In the genomic region with DNA sequence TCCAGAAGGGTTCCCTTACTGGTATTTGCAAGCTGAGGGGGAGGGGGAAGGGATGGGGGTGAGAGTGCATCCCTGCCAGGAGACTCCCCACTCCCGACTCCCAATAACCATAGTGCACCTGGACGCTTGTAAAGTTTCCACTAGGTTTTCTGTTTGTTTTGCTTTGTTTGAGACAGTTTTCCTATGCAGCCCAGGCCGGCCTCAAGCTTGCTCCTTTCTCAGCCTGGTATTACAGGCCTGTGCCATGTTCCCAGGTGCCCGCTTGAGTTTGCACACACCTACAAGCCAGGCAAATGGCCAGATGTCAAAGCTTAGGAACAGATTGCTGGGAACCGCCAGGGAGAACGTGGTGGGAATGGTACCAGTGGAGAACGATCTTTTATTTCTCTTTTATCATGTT, we compare ENCODE assay signal across 9 mouse cellular contexts. TPM values are rescaled to one million over a fixed set of nuclear protein-coding genes. Genes with fewer than 3 reads are reported as not detected.
DNase-seq lines count a peak whose midpoint lies in the region; ATAC-seq lines count a peak whose summit lies in the region.
"Had no signal": no experiment of that assay in that cellular context is flagged by ENCODE, and none has a peak within 500 bp of the region (broad histone marks: within the 10 kb centered on the region; RNA-seq: fewer than 3 reads in every experiment).

No protein-coding gene starts in this region.

- DNase-seq in kidney, postnatal 14 days, result no peak
- no peak for DNase-seq in embryonic facial prominence, embryonic 14.5 days (ENCODE audit: low spot score)
- peak; percentile 36 for DNase-seq in limb, embryonic 10.5 days (ENCODE audit: low spot score)
- no peak for DNase-seq in neural tube, embryonic 11.5 days (ENCODE audit: low spot score)
- DNase-seq in urinary bladder, postnatal 36 days (ENCODE audit: low spot score in 2 of 2), result no peak
- DNase-seq in spleen, adult 18-20 months, result no peak
- no peak for DNase-seq in layer of hippocampus, adult 11-12 months (ENCODE audit: low spot score)

- no peak overlapping the region for H3K27ac ChIP-seq in kidney, embryonic 14.5 days (ENCODE audit: low read depth, low read length)
- peak overlapping the region; percentile 94 for H3K27ac ChIP-seq in embryonic facial prominence, embryonic 14.5 days (replicated peaks; ENCODE audit: low read depth, low read length)
- peak overlapping the region; percentile 93 for H3K27ac ChIP-seq in limb, embryonic 10.5 days
- no peak overlapping the region for H3K27ac ChIP-seq in neural tube, embryonic 11.5 days (ENCODE audit: low read depth, low read length)

- H3K36me3 ChIP-seq in kidney, embryonic 14.5 days (ENCODE audit: control insufficient read depth, insufficient read depth, low read length), result no peaks in the 10 kb centered on the region
- no peaks in the 10 kb centered on the region for H3K36me3 ChIP-seq in embryonic facial prominence, embryonic 14.5 days (ENCODE audit: control insufficient read depth, insufficient read depth, low read length)
- H3K36me3 ChIP-seq in limb, embryonic 10.5 days, result peaks cover 3% of the 10 kb centered on the region; the same call in 1 of the 2 replicates
- no peaks in the 10 kb centered on the region for H3K36me3 ChIP-seq in neural tube, embryonic 11.5 days (ENCODE audit: control insufficient read depth, insufficient read depth, low read length)

- ATAC-seq in kidney, embryonic 14.5 days (ENCODE audit: low FRiP score, low TSS enrichment), result no peak
- no peak for ATAC-seq in embryonic facial prominence, embryonic 14.5 days (ENCODE audit: low read depth)
- ATAC-seq in neural tube, embryonic 11.5 days (ENCODE audit: insufficient read depth, low FRiP score, low TSS enrichment), result no peak

- H3K9me3 ChIP-seq in kidney, embryonic 14.5 days (ENCODE audit: control insufficient read depth, low read length), result no peaks in the 10 kb centered on the region
- H3K9me3 ChIP-seq in embryonic facial prominence, embryonic 14.5 days (ENCODE audit: control insufficient read depth, low read length), result no peaks in the 10 kb centered on the region
- H3K9me3 ChIP-seq in limb, embryonic 10.5 days (replicated peaks), result no peaks in the 10 kb centered on the region
- no peaks in the 10 kb centered on the region for H3K9me3 ChIP-seq in neural tube, embryonic 11.5 days (ENCODE audit: control insufficient read depth, low read length)
- H3K9me3 ChIP-seq: megakaryocyte, embryonic 14.5 days had no signal

- H3K4me3 ChIP-seq in kidney, embryonic 14.5 days (ENCODE audit: low read length), result peak overlapping the region; percentile 58; the same call in 1 of the 2 replicates
- peak overlapping the region; percentile 69 for H3K4me3 ChIP-seq in embryonic facial prominence, embryonic 14.5 days (ENCODE audit: low read depth, low read length)
- H3K4me3 ChIP-seq in limb, embryonic 10.5 days, result peak overlapping the region; percentile 74
- peak overlapping the region; percentile 64 for H3K4me3 ChIP-seq in neural tube, embryonic 11.5 days (ENCODE audit: low read depth, low read length)

- peaks cover 20% of the 10 kb centered on the region for H3K4me1 ChIP-seq in kidney, embryonic 14.5 days (ENCODE audit: control insufficient read depth, insufficient read depth, low read length)
- peaks cover 13% of the 10 kb centered on the region for H3K4me1 ChIP-seq in embryonic facial prominence, embryonic 14.5 days (ENCODE audit: control insufficient read depth, insufficient read depth, low read length)
- peaks cover 29% of the 10 kb centered on the region for H3K4me1 ChIP-seq in limb, embryonic 10.5 days
- peaks cover 3% of the 10 kb centered on the region; the same call in 1 of the 2 replicates for H3K4me1 ChIP-seq in neural tube, embryonic 11.5 days (ENCODE audit: control insufficient read depth, insufficient read depth, low read length)

- H3K27me3 ChIP-seq in kidney, embryonic 14.5 days (ENCODE audit: control insufficient read depth, insufficient read depth, low read length), result peaks cover 10% of the 10 kb centered on the region; the same call in 1 of the 2 replicates
- 0 out of 2 replicates have a peak, but pooled peaks cover 6% of the 10 kb centered on the region for H3K27me3 ChIP-seq in embryonic facial prominence, embryonic 14.5 days (replicated peaks; ENCODE audit: control insufficient read depth, insufficient read depth, low read length)
- H3K27me3 ChIP-seq in limb, embryonic 10.5 days (ENCODE audit: low read depth, poor library complexity, severe bottlenecking), result peaks cover 33% of the 10 kb centered on the region
- 0 out of 2 replicates have a peak, but pooled peaks cover 4% of the 10 kb centered on the region for H3K27me3 ChIP-seq in neural tube, embryonic 11.5 days (ENCODE audit: control insufficient read depth, insufficient read depth, low read length)
- H3K27me3 ChIP-seq: megakaryocyte, embryonic 14.5 days had no signal

- peak overlapping the region; percentile 56 for H3K4me2 ChIP-seq in kidney, embryonic 14.5 days (replicated peaks; ENCODE audit: low read depth, low read length)
- peak overlapping the region; percentile 85 for H3K4me2 ChIP-seq in embryonic facial prominence, embryonic 14.5 days (ENCODE audit: low read depth, low read length)
- H3K4me2 ChIP-seq in neural tube, embryonic 11.5 days (ENCODE audit: low read depth), result peak overlapping the region; percentile 86

- 20% methylated on average over 7 of the region's 7 CpGs for WGBS in kidney, embryonic 14.5 days
- 18% methylated on average over 7 of the region's 7 CpGs for WGBS in embryonic facial prominence, embryonic 14.5 days
- 8% methylated on average over 7 of the region's 7 CpGs for WGBS in limb, embryonic 10.5 days
- WGBS in neural tube, embryonic 11.5 days, result 17% methylated on average over 7 of the region's 7 CpGs

- H3K9ac ChIP-seq in kidney, embryonic 14.5 days (ENCODE audit: low read depth, low read length), result peak overlapping the region; percentile 47; the same call in 1 of the 2 replicates
- peak overlapping the region; percentile 77 for H3K9ac ChIP-seq in embryonic facial prominence, embryonic 14.5 days (ENCODE audit: low read depth, low read length)
- H3K9ac ChIP-seq in neural tube, embryonic 11.5 days (ENCODE audit: low read length), result no peak overlapping the region

RNA-seq across cellular contexts. Expression of a gene that starts 50.1 kb away (rescaled TPM):
- 10.5 and 11.2 TPM in 2 replicates for polyA plus RNA-seq in kidney, embryonic 14.5 days (2014; fragmentation: Nextera tagmentation; extraction: Ambion mirVana)
- 9.2 and 9.8 TPM in 2 replicates for polyA plus RNA-seq in embryonic facial prominence, embryonic 14.5 days (2014; fragmentation: Nextera tagmentation; extraction: Ambion mirVana)
- 10.7 and 11.3 TPM in 2 replicates for polyA plus RNA-seq in limb, embryonic 10.5 days (2016; fragmentation: Nextera tagmentation; extraction: Ambion mirVana)
- polyA plus RNA-seq in neural tube, embryonic 11.5 days (2014; fragmentation: Nextera tagmentation; extraction: Ambion mirVana), result 15.9 and 18.6 TPM in 2 replicates

Comparison
In these comparisons a context has a peak if more than half of its experiments do, and no peak if none do; other contexts are left out.
1. H3K27ac ChIP-seq: peak in embryonic facial prominence, embryonic 14.5 days (single experiment) and limb, embryonic 10.5 days (single experiment); none in kidney, embryonic 14.5 days (single experiment) and neural tube, embryonic 11.5 days (single experiment).
2. Peak in every context shown above with its lines, with median percentiles within 50 percentile points of each other: H3K4me2 ChIP-seq and H3K4me3 ChIP-seq.